Mouse (Mus musculus) cerebellum, postnatal 14 days (tissue): ENCODE measurements around the gene Gcn1l1.
A peak's percentile ranks its signal among the peaks of the same experiment; 100 is the strongest.

ENCODE experiments used
- DNase-seq, 2 experiments: peaks; one replicate each; pipeline ENCODE4 v3.0.0; 2021; ENCODE audit warnings: mixed read lengths in 2 of 2

Gene Gcn1l1

GRCm38 (mm10) chr5:115619690-115620089 is 54.6 kb downstream of the Gcn1l1 start:
- DNase-seq, result no peak

GRCm38 (mm10) chr5:115622686-115623085 is 57.6 kb downstream of the Gcn1l1 start:
- no peak for DNase-seq

GRCm38 (mm10) chr5:115623694-115624440 is 58.8 kb downstream of the Gcn1l1 start:
- DNase-seq, result no peak

- no peak for DNase-seq
Observed at GRCm38 (mm10) chr5:115626237-115626886, 61.3 kb downstream of the Gcn1l1 start.

DNA sequence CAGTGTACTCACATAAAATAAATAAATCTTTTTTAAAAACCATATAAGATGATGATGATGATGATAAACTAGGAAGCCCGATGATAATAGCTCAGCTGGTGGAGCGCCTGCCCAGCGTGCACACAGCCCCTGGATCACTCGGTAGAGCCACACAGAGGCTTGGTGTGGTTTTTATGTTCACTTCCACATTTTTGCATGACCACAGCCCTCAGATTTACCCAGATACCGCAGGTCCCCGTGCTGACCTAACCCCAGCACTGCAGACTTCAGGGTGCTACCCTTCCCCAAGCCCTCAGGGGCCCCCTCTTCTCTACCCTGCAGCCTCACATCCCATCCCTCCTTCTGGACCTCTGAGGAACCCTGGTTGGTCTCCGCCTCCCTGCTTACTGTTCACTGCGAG is 63.0 kb downstream of the Gcn1l1 start:
- DNase-seq, result no peak

- DNase-seq, result no peak
Observed at GRCm38 (mm10) chr5:115629672-115630071, 64.6 kb downstream of the Gcn1l1 start.

DNA sequence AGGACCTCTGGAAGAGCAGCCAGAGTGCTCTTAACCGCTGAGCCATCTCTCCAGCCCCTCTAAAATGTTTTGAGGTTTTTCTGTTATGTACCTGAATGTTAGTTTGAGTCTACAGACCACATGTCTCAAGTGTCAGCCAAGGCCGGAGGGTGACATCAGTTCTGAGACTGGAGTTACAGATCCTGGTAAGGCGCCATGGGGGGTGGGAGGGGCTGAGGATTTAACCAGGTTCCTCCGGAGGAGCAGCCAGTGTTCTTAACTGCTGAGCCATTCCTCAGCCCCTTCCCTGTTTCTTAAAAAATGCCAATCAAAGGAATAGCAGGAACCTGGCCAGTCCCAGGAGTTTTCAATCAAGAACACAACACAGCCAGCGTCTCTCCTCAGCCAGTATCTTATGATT is 65.2 kb downstream of the Gcn1l1 start:
- no peak for DNase-seq

GRCm38 (mm10) chr5:115631505-115632357 is 66.7 kb downstream of the Gcn1l1 start, which contains the start of gene Rab35:
Gene Rab35 (plus strand): TSS chr5:115631908.
- DNase-seq, result peak; percentile 94 to 97

DNA sequence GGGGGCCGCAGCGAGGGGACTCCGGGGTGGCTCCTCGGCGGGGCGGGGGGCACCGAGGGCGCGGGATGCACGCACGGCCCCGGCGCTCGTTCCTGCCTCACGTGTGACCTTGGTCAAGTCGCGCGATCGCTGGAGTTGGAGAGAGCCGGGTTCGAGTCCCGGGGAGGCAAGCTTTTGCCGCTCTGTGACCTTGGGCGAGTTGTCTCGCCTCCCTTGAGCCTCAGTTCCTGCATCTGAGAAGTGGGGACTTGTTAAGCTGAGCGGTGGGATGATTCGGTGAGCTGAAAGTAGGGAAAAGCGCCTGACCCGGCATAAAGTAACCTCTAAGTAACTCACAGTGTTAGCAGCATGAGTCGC is 67.3 kb downstream of the Gcn1l1 start:
- DNase-seq, result peak; percentile 55 to 69

- DNase-seq, result no peak
Observed at GRCm38 (mm10) chr5:115633060-115633459, 68.0 kb downstream of the Gcn1l1 start.

- no peak for DNase-seq
Observed at GRCm38 (mm10) chr5:115634046-115634445, 69.0 kb downstream of the Gcn1l1 start.

DNA sequence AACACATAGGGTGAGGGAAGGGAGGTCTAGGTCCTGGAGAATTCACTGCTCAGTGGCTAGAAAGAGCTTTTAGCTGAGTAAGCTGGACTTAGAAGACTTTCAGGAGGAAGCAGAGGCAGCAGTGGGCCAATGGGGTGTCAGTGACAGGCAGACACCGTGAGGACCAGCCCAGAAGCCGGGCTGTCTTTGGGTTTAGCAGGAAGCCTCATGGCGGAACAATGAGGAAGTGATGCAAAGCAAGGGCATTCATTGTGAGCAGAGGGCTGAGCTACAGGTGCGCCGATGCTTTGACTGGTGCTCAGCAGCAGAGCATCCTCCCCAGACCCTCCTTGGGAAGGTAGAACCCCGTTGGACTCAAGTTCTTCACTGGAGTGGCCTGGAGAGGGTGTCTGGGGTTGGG is 70.5 kb downstream of the Gcn1l1 start:
- DNase-seq, result no peak

DNA sequence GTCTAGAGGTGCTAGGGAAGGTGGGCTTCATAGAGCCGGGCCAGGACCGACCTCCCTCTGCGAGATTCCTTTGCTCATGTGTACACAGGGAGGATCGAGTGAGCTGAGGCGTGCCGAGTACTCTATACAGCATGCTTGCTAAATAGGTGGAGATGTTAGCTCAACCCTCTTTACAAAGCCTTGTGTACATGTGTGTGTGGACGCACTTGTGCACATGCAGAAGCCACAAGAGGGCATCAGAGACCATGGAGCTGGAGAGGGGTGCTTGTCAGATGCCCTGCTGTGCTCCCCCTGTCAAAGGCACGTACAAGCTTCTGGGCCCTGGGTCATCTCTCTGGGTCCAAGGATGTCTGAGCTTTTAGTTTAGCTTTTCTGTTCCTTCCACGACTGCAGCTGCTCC is 79.1 kb downstream of the Gcn1l1 start:
- peak in 1 of 2 experiments; percentile 41 for DNase-seq

DNA sequence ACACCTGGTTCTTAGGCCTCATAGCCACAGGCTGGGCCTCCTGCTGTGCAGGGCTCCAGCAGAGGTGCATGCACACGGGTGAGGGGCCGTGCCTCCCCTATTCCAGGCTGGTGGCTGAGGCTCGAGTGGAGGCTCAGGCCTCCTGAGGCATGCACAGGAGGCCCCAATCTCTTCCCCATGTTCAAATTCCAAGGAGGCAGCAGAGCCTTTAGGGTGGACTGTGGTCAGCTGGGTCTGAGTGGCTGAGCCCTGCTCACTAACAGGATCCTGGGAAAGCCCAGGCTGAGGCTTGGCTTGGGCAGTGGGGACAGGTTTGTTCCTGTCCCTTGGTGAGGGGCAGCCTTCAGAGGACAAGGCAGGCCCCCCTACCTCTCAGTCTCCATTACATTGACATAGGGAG is 83.8 kb downstream of the Gcn1l1 start:
- no peak for DNase-seq

DNA sequence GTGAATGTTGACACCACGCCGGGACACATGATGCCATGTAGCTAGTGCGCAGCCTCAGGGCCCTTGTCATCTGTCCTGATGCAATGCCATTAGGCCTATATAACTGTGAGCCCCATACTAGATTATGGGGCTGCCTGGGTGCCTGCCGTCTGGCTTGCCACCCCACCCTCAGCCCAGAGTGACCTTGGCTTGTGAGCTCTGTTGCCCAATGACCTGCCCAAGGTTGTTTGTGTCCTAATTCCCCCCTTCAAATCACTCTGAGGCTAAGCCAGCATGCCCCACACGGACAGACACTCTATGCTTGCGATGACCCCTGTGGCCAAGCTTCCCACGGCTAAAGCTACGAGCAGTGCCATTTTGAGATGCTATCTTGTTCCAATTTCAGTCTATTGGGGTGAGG is 84.6 kb downstream of the Gcn1l1 start:
- DNase-seq, result no peak

DNA sequence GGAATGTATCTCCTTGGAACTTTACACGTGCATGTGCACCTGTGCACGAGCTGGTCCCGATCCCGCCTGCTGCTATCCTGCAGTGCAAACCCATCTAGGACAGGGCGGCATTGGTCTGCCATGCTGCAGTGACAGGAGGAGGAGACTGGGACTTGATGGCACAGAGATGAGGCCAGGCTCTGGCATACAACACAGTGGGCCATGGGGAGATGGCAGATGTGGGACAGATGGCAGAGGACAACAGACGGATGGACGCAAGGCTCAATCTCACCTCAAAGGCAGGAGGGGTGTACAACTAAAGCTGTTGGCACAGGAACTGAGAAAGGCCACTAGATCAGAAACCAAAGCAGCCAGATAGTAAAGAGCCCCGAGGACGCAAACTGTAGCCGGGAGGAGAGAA is 85.8 kb downstream of the Gcn1l1 start:
- DNase-seq, result no peak

DNA sequence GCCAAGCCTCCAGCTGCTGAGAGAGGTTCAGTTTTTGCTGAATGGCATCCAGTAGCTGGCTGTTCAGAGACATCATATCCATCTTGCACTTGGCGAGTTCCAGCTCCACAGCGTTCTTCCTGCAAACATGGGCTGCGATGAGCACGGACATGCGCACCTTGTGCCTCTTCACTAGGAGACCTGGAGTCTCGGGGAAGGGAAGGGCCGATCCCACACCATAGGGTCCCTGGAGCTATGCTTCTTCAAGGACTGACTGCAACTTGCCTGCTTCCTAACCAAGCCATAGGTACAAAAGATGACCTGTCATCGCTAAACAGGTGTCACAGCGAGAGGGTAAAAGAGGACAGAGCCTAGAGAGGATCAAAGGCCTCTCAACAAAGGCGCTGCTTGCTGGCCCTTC is 86.8 kb downstream of the Gcn1l1 start:
- DNase-seq, result no peak

GRCm38 (mm10) chr5:115652681-115653575 is 87.9 kb downstream of the Gcn1l1 start:
- peak; percentile 100 for DNase-seq

- no peak for DNase-seq
Observed at GRCm38 (mm10) chr5:115653776-115654175, 88.7 kb downstream of the Gcn1l1 start.

GRCm38 (mm10) chr5:115656677-115657076 is 91.6 kb downstream of the Gcn1l1 start:
- DNase-seq, result no peak

- no peak for DNase-seq
Observed at GRCm38 (mm10) chr5:115657234-115657633, 92.2 kb downstream of the Gcn1l1 start.

DNA sequence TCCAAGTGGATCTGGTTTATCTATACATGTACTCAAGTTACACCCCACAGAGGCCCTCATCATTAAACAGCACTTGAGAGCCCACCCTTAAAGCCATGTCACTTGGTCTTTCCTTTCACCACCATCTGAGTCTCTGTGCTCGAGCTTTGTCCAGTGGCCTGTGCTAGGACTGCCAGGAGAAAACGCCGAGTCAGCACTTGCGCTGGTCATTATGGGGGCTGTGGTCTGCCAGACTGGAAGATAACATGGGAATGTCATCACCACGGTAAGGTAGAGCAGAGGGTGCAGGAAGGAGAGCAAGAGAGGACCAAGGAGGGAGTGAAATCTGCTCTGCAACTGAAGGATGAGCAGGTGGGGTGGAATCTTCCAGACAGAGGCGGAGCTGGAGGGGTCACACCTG is 93.3 kb downstream of the Gcn1l1 start:
- DNase-seq, result peak in 1 of 2 experiments; percentile 5

DNA sequence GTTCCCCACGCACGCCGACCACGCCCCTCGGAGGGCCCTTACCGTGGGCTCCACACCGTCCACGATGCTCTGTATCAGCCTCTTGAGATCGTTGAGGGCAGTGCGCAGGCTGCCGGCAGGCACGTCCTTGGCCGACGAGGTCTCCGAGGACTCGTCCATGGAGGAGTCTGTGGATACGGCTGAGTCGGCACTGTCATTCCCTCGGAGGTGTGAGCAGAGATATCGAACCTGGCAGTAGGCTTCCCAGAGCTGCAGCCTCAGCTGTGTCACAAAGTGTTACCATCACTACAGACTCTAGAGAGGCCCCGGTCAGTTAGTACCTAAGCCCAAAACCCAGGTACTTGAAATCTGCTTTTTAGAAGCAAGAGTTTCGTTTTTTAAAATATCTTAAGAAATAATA is 97.6 kb downstream of the Gcn1l1 start:
- DNase-seq, result no peak
